Mouse (Mus musculus) midbrain, postnatal 0 days (tissue): ENCODE data around the gene Prh1. TPM values are rescaled to one million over a fixed set of nuclear protein-coding genes. Genes with fewer than 3 reads are reported as not detected.
"Not testable (repeated sequence)": the region's sequence is repeated elsewhere in the genome, so short reads cannot be mapped to it uniquely, and the experiment has no call there.

Experiments
- ATAC-seq: fragments of 200-750 bp; cut with Nextera tagmentation; 2 replicates; pipeline ENCODE4 v1.8.0; 2017; ENCODE audit warnings: moderate number of reproducible peaks, mild to moderate bottlenecking, moderate TSS enrichment, moderate library complexity; ENCODE audit not compliant: low FRiP score
- DNase-seq: peaks from one replicate; pipeline ENCODE4 v3.0.0-alpha.2; 2015; ENCODE audit warnings: low spot score
- H3K27ac ChIP-seq: fragments of 300-500 bp; sonication (generic); 2 replicates; pipeline ENCODE4 v1.5.1; 2014; ENCODE audit warnings: low read depth, mild to moderate bottlenecking, low read length, mixed read lengths
- H3K27me3 ChIP-seq: fragments of 300-500 bp; sonication (generic); 2 replicates; pipeline ENCODE4 v1.6.1; 2014; ENCODE audit warnings: low read length, control low read depth, mixed read lengths; ENCODE audit not compliant: insufficient read depth
- H3K36me3 ChIP-seq: fragments of 300-500 bp; sonication (generic); 2 replicates; pipeline ENCODE4 v1.6.1; 2014; ENCODE audit warnings: low read length, control low read depth, mixed read lengths; ENCODE audit not compliant: insufficient read depth
- H3K4me1 ChIP-seq: fragments of 300-500 bp; sonication (generic); 2 replicates; pipeline ENCODE4 v1.6.1; 2014; ENCODE audit warnings: mild to moderate bottlenecking, control low read depth, antibody characterized with exemption, low read length, mixed read lengths; ENCODE audit not compliant: insufficient read depth
- H3K4me2 ChIP-seq: fragments of 300-500 bp; sonication (generic); 2 replicates; pipeline ENCODE4 v1.6.1; 2014; ENCODE audit warnings: low read depth, mild to moderate bottlenecking, low read length, mixed read lengths; ENCODE audit not compliant: poor library complexity, severe bottlenecking
- H3K4me3 ChIP-seq: fragments of 300-500 bp; sonication (generic); 2 replicates; pipeline ENCODE4 v1.5.1; 2014; ENCODE audit warnings: low read depth, mild to moderate bottlenecking, low read length, moderate library complexity
- H3K9ac ChIP-seq: fragments of 300-500 bp; sonication (generic); replicated peaks from 2 replicates; pipeline ENCODE4 v1.6.1; 2014; ENCODE audit warnings: mild to moderate bottlenecking, low read length, moderate library complexity, mixed read lengths; ENCODE audit not compliant: poor library complexity, severe bottlenecking
- H3K9me3 ChIP-seq: fragments of 300-500 bp; sonication (generic); 2 replicates; pipeline ENCODE4 v1.6.1; 2016; ENCODE audit warnings: low read length, control low read depth
- WGBS: fragments of 180-500 bp; shearing (Covaris S2); extraction: QIAGEN DNeasy Blood & Tissue Kit; methylation state at CpG from one replicate; pipeline ENCODE4 v1.1.7; 2014; 5-methylcytosine and 5-hydroxymethylcytosine counted together
- polyA plus RNA-seq: library from polyadenylated mRNA; unstranded; fragments of >200 nt; fragmentation: Nextera tagmentation; extraction: Ambion mirVana; gene quantifications from 2 replicates; pipeline ENCODE4 v1.2.1, GENCODE M21; 2015
- total RNA-seq: library from RNA; depleted of rRNA; stranded (reverse); fragments of >200 nt; gene quantifications from 2 replicates; pipeline ENCODE4 v1.2.3, GENCODE M21; 2014; rRNA removed

The Prh1 gene
- total RNA-seq = not detected in 2 replicates
- polyA plus RNA-seq = not detected in 2 replicates

GRCm38 (mm10) chr6:132569509-132569908 lies at the start of gene Prh1:
Prh1 (plus strand) TSS chr6:132569809.
- not testable (repeated sequence) for H3K27me3 ChIP-seq, H3K9me3 ChIP-seq, H3K4me2 ChIP-seq, ATAC-seq, DNase-seq, H3K27ac ChIP-seq, H3K36me3 ChIP-seq, H3K4me1 ChIP-seq, H3K4me3 ChIP-seq, H3K9ac ChIP-seq
- WGBS = 83% methylated on average over 1 of the region's 1 CpGs

- not testable (repeated sequence) for DNase-seq, H3K4me3 ChIP-seq, H3K27ac ChIP-seq, H3K27me3 ChIP-seq, H3K36me3 ChIP-seq, H3K4me1 ChIP-seq, H3K4me2 ChIP-seq, ATAC-seq, H3K9me3 ChIP-seq, H3K9ac ChIP-seq
- WGBS = 70% methylated on average over 2 of the region's 2 CpGs
Measured at GRCm38 (mm10) chr6:132595613-132596012, 26.0 kb downstream of the Prh1 start, which contains the start of gene Prp2. Prp2 (plus strand) TSS chr6:132595913.

Other genes with a start within 250 kb of the Prh1 start
- not detected in 2 replicates for gene Gm8882, start 205.7 kb upstream of the Prh1 start, total RNA-seq
- not detected in 2 replicates for gene Gm8882, start 205.7 kb upstream of the Prh1 start, polyA plus RNA-seq
- not detected in 2 replicates for gene Prp2, start 26.1 kb downstream of the Prh1 start, total RNA-seq
- gene Prp2, start 26.1 kb downstream of the Prh1 start, polyA plus RNA-seq = not detected in 2 replicates
- not detected in 2 replicates for gene A630073D07Rik, start 81.7 kb downstream of the Prh1 start, total RNA-seq
- not detected in 2 replicates for gene A630073D07Rik, start 81.7 kb downstream of the Prh1 start, polyA plus RNA-seq
- gene Tas2r120, start 87.1 kb downstream of the Prh1 start, total RNA-seq = not detected in 2 replicates
- not detected in 2 replicates for gene Tas2r120, start 87.1 kb downstream of the Prh1 start, polyA plus RNA-seq
- gene Tas2r121, start 131.2 kb downstream of the Prh1 start, total RNA-seq = not detected in 2 replicates
- gene Tas2r121, start 131.2 kb downstream of the Prh1 start, polyA plus RNA-seq = not detected in 2 replicates
- gene Tas2r122, start 142.1 kb downstream of the Prh1 start, total RNA-seq = not detected in 2 replicates
- gene Tas2r122, start 142.1 kb downstream of the Prh1 start, polyA plus RNA-seq = not detected in 2 replicates
- gene Tas2r115, start 168.2 kb downstream of the Prh1 start, total RNA-seq = not detected in 2 replicates
- not detected in 2 replicates for gene Tas2r115, start 168.2 kb downstream of the Prh1 start, polyA plus RNA-seq
- gene Tas2r124, start 184.9 kb downstream of the Prh1 start, total RNA-seq = not detected in 2 replicates
- gene Tas2r124, start 184.9 kb downstream of the Prh1 start, polyA plus RNA-seq = not detected in 2 replicates
- gene Tas2r102, start 192.3 kb downstream of the Prh1 start, total RNA-seq = not detected in 2 replicates
- gene Tas2r102, start 192.3 kb downstream of the Prh1 start, polyA plus RNA-seq = not detected in 2 replicates
- gene Tas2r136, start 208.4 kb downstream of the Prh1 start, total RNA-seq = not detected in 2 replicates
- not detected in 2 replicates for gene Tas2r136, start 208.4 kb downstream of the Prh1 start, polyA plus RNA-seq
- gene Tas2r117, start 233.0 kb downstream of the Prh1 start, total RNA-seq = not detected in 2 replicates
- gene Tas2r117, start 233.0 kb downstream of the Prh1 start, polyA plus RNA-seq = not detected in 2 replicates